Mouse (Mus musculus) brain, embryonic 14.5 days (tissue): ENCODE data around the gene Wdr12.

Experiments
- CTCF ChIP-seq: fragments of 200-500 bp; IDR thresholded peaks from 2 replicates; pipeline ENCODE4 v1.5.1; 2012; ENCODE audit warnings: inconsistent platforms, mild to moderate bottlenecking, moderate library complexity, borderline replicate concordance; ENCODE audit not compliant: insufficient read depth, insufficient read length; ENCODE audit errors: extremely low read depth
- POLR2A ChIP-seq: fragments of 200-500 bp; IDR thresholded peaks from 2 replicates; pipeline ENCODE4 v1.6.1; 2012; ENCODE audit warnings: mild to moderate bottlenecking, inconsistent platforms, borderline replicate concordance; ENCODE audit not compliant: poor library complexity, insufficient read depth, insufficient read length, severe bottlenecking; ENCODE audit errors: extremely low read depth

DNA sequence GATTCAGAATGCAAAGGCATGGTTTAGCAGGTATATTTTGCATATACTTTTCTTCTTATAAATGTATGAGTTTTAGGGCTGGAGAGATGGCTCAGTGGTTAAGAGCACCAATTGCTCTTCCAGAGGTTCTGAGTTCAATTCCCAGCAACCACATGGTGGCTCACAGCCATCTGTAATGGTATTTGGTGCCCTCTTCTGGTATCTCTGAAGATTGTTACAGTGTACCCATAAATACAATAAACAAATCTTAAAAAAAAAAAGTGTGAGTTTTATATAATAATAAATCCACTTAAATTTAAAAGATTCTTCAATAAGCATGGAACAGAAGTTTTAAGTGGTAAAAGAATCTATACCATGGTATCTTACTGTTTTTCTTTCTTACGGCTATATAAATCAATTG is 6.1 kb upstream of the Wdr12 start:
- TF ChIP-seq CTCF, result no peak
- TF ChIP-seq POLR2A, result no peak
